Mouse (Mus musculus) cortical plate, adult 2 months (tissue): ENCODE results near the gene Nim1k.
A peak's percentile ranks its signal among the peaks of the same experiment; 100 is the strongest.

Source experiments
- CTCF ChIP-seq: fragments of 200-500 bp; IDR thresholded peaks from 2 replicates; pipeline ENCODE4 v1.5.1; 2011; ENCODE audit warnings: mild to moderate bottlenecking, control low read depth, low read length; ENCODE audit not compliant: insufficient read depth; ENCODE audit errors: extremely low read depth
- POLR2A ChIP-seq: fragments of 200-500 bp; IDR thresholded peaks from 2 replicates; pipeline ENCODE4 v1.6.1; 2011; ENCODE audit warnings: mild to moderate bottlenecking, low read length, control low read depth; ENCODE audit not compliant: insufficient read depth; ENCODE audit errors: extremely low read depth

DNA sequence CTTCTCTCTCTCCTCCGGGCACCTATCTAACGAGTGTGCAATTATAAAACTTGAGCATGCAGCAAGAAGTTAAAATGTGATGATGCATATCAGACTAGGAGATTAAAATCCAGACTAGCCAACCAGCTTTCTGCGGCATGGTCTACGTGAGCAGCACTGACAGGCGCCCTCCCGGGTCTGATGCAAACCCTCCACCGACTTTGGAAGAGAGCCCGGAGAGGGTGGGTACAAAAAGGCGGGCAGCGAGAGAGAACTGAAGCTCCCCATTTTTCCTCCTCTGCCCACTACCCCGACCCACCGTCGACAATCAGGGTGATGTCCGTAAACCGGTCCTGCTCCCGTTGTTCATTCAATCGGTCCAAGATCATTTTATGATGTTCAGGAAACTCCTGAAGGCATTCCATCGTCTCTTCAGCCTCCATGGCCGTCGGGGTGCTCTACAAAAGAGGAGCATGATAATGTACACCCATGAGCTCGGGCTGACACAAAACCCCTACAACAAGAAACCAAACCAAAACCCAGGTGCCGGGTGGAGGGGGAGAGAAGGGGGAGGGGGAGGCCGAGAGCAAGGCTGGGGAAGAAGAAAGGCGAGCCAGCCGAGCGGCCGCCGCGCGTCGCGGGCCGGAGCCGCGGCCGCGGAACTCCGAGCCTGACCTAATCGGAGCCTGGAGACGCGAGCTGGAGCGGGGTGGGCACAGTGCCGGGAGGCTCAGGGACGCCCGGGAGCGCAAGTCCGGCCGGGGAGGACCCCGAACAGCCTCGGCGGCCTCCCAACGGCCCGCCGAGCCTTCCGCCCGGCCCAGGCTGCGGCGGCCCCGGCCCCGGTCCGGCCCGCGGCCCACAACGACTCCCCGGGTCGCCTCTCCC is 34.4 kb upstream of the Nim1k start:
- TF ChIP-seq POLR2A (peak; percentile 26; the same call in 1 of the 2 replicates), CTCF (no peak)
